Mouse (Mus musculus): Measurements from ENCODE around the gene Dhrs1.

- TF ChIP-seq CTCF (IDR thresholded peaks at IDR 0.05; ENCODE audit: control insufficient read depth, insufficient read depth, insufficient replicate concordance, low read depth, low read length) (no peak), POLR2A (IDR thresholded peaks at IDR 0.05; ENCODE audit: control insufficient read depth, low read depth, low read length) (no peak)
Observed at GRCm38 (mm10) chr14:55747051-55747847, 1.8 kb upstream of the Dhrs1 start.
